Mouse (Mus musculus) MEL (cell line): ENCODE measurements around the gene Map3k4.

ENCODE experiments used
- BHLHE40 ChIP-seq: IDR thresholded peaks from 2 replicates; pipeline ENCODE4 v1.6.1; 2012; ENCODE audit warnings: low read depth, mild to moderate bottlenecking, inconsistent platforms, low read length, improper control_type of control experiment, borderline replicate concordance
- CTCF ChIP-seq, 3 experiments: IDR thresholded peaks in 2 of 3; conservative IDR thresholded peaks in 1 of 3; 2 replicates each; pipeline ENCODE4 v1.5.1; 2011 to 2012; ENCODE audit warnings: low read length in 3 of 3, low read depth in 2 of 3, mild to moderate bottlenecking in 2 of 3, improper control_type of control experiment in 1 of 3, inconsistent platforms in 1 of 3, mixed read lengths in 1 of 3, moderate library complexity in 1 of 3; ENCODE audit not compliant: control insufficient read depth in 1 of 3, insufficient read depth in 1 of 3, poor library complexity in 1 of 3, severe bottlenecking in 1 of 3
- KAT2A ChIP-seq: conservative IDR thresholded peaks from 2 replicates; pipeline ENCODE4 v1.6.1; 2012; ENCODE audit warnings: low read depth, low read length, improper control_type of control experiment, inconsistent platforms
- MAZ ChIP-seq: IDR thresholded peaks from 2 replicates; pipeline ENCODE4 v1.6.1; 2012; ENCODE audit warnings: low read depth, mild to moderate bottlenecking, inconsistent platforms, low read length, improper control_type of control experiment
- POLR2A ChIP-seq, 2 experiments: IDR thresholded peaks; 2 replicates each; pipeline ENCODE4 v1.6.1; 2011 to 2012; ENCODE audit warnings: low read length in 2 of 2, mild to moderate bottlenecking in 2 of 2, control low read depth in 1 of 2, improper control_type of control experiment in 1 of 2, low read depth in 1 of 2, moderate library complexity in 1 of 2; ENCODE audit not compliant: control insufficient read depth in 1 of 2, insufficient read depth in 1 of 2, poor library complexity in 1 of 2
- USF2 ChIP-seq, 2 experiments: IDR thresholded peaks; 2 replicates each; pipeline ENCODE4 v1.6.1; 2011 to 2012; ENCODE audit warnings: improper control_type of control experiment in 2 of 2, low read length in 2 of 2, borderline replicate concordance in 1 of 2, inconsistent platforms in 1 of 2, low read depth in 1 of 2, mild to moderate bottlenecking in 1 of 2; ENCODE audit not compliant: insufficient read depth in 1 of 2

GRCm38 (mm10) chr17:12250581-12250980, 68.0 kb downstream of the Map3k4 start:
- TF ChIP-seq CTCF (IDR thresholded peaks at IDR 0.05 in 2 of 3, conservative IDR thresholded peaks at IDR 0.05 in 1 of 3; ENCODE audit: control insufficient read depth in 1 of 3, insufficient read depth in 1 of 3, low read depth in 2 of 3, low read length in 3 of 3, poor library complexity in 1 of 3, severe bottlenecking in 1 of 3), result no peak
- no peak for TF ChIP-seq POLR2A (IDR thresholded peaks at IDR 0.05; ENCODE audit: control insufficient read depth in 1 of 2, insufficient read depth in 1 of 2, low read depth in 1 of 2, low read length in 2 of 2, poor library complexity in 1 of 2)
- TF ChIP-seq MAZ, result no peak
- no peak for TF ChIP-seq KAT2A
- no peak for TF ChIP-seq USF2 (IDR thresholded peaks at IDR 0.05; ENCODE audit: borderline replicate concordance in 1 of 2, insufficient read depth in 1 of 2, low read depth in 1 of 2, low read length in 2 of 2)
- no peak for TF ChIP-seq BHLHE40
